19 mouse cellular contexts compared by ENCODE assay signal in genomic region chr1:153886024-153886633, GRCm38 (mm10). TPM values are rescaled to one million over a fixed set of nuclear protein-coding genes. Genes with fewer than 3 reads are reported as not detected.
A peak's percentile ranks its signal among the peaks of the same experiment; 100 is the strongest.
DNase-seq lines count a peak whose midpoint lies in the region; ATAC-seq lines count a peak whose summit lies in the region.
"Had no signal": no experiment of that assay in that cellular context is flagged by ENCODE, and none has a peak within 500 bp of the region (broad histone marks: within the 10 kb centered on the region; RNA-seq: fewer than 3 reads in every experiment).

No protein-coding gene starts in this region.

- H3K27ac ChIP-seq in hindbrain, embryonic 14.5 days = no peak overlapping the region
- H3K27ac ChIP-seq in hindbrain, embryonic 12.5 days = no peak overlapping the region
- H3K27ac ChIP-seq in neural tube, embryonic 14.5 days (ENCODE audit: low read depth, low read length) = no peak overlapping the region
- H3K27ac ChIP-seq in midbrain, embryonic 12.5 days (replicated peaks) = 0 out of 2 replicates have a peak overlapping the region, but pooled peaks have one; percentile 10
- H3K27ac ChIP-seq: layer of hippocampus, adult 2 months; left cerebral cortex, adult 2 months; neural tube, embryonic 12.5 days had no signal

- no peaks in the 10 kb centered on the region for H3K36me3 ChIP-seq in hindbrain, embryonic 14.5 days (replicated peaks; ENCODE audit: control insufficient read depth, insufficient read depth)
- no peaks in the 10 kb centered on the region for H3K36me3 ChIP-seq in hindbrain, embryonic 12.5 days
- no peaks in the 10 kb centered on the region for H3K36me3 ChIP-seq in neural tube, embryonic 14.5 days (ENCODE audit: control insufficient read depth, insufficient read depth, low read length)
- H3K36me3 ChIP-seq in midbrain, embryonic 12.5 days = no peaks in the 10 kb centered on the region
- H3K36me3 ChIP-seq: neural tube, embryonic 12.5 days had no signal

- no peak overlapping the region for H3K9ac ChIP-seq in hindbrain, embryonic 14.5 days
- H3K9ac ChIP-seq in hindbrain, embryonic 12.5 days = no peak overlapping the region
- 0 out of 2 replicates have a peak overlapping the region, but pooled peaks have one; percentile 2 for H3K9ac ChIP-seq in neural tube, embryonic 14.5 days (replicated peaks; ENCODE audit: low read depth, low read length)
- H3K9ac ChIP-seq in midbrain, embryonic 12.5 days (replicated peaks) = no peak overlapping the region
- H3K9ac ChIP-seq: neural tube, embryonic 12.5 days had no signal

- no peaks in the 10 kb centered on the region for H3K4me1 ChIP-seq in hindbrain, embryonic 14.5 days (replicated peaks; ENCODE audit: control insufficient read depth, insufficient read depth, low read length)
- H3K4me1 ChIP-seq in hindbrain, embryonic 12.5 days = 0 out of 2 replicates have a peak, but pooled peaks cover 4% of the 10 kb centered on the region
- H3K4me1 ChIP-seq in neural tube, embryonic 14.5 days (ENCODE audit: control insufficient read depth, insufficient read depth, low read length) = no peaks in the 10 kb centered on the region
- 0 out of 2 replicates have a peak, but pooled peaks cover 3% of the 10 kb centered on the region for H3K4me1 ChIP-seq in midbrain, embryonic 12.5 days
- H3K4me1 ChIP-seq: neural tube, embryonic 12.5 days had no signal

- 38% methylated on average over 17 of the region's 17 CpGs for WGBS in hindbrain, embryonic 14.5 days
- 38% methylated on average over 17 of the region's 17 CpGs for WGBS in hindbrain, embryonic 12.5 days
- WGBS in neural tube, embryonic 14.5 days = 43% methylated on average over 17 of the region's 17 CpGs
- 34% methylated on average over 17 of the region's 17 CpGs for WGBS in midbrain, embryonic 12.5 days

- H3K4me2 ChIP-seq in hindbrain, embryonic 14.5 days (replicated peaks) = no peak overlapping the region; the same call in 1 of the 2 replicates
- no peak overlapping the region for H3K4me2 ChIP-seq in hindbrain, embryonic 12.5 days (replicated peaks)
- no peak overlapping the region for H3K4me2 ChIP-seq in neural tube, embryonic 14.5 days (ENCODE audit: low read depth, low read length)
- H3K4me2 ChIP-seq in midbrain, embryonic 12.5 days (replicated peaks) = no peak overlapping the region
- H3K4me2 ChIP-seq: liver, embryonic 11.5 days; neural tube, embryonic 12.5 days had no signal

- H3K27me3 ChIP-seq in hindbrain, embryonic 14.5 days (ENCODE audit: control insufficient read depth, insufficient read depth, low read length) = no peaks in the 10 kb centered on the region
- H3K27me3 ChIP-seq in hindbrain, embryonic 12.5 days = no peaks in the 10 kb centered on the region
- no peaks in the 10 kb centered on the region for H3K27me3 ChIP-seq in neural tube, embryonic 14.5 days (ENCODE audit: control insufficient read depth, insufficient read depth, low read length)
- no peaks in the 10 kb centered on the region for H3K27me3 ChIP-seq in midbrain, embryonic 12.5 days
- H3K27me3 ChIP-seq: neural tube, embryonic 12.5 days had no signal

- peak; percentile 43; the same call in 1 of the 2 replicates for ATAC-seq in hindbrain, embryonic 14.5 days (ENCODE audit: low FRiP score)
- ATAC-seq in hindbrain, embryonic 12.5 days (ENCODE audit: low FRiP score) = no peak
- ATAC-seq in neural tube, embryonic 14.5 days (ENCODE audit: low read depth) = peak; percentile 44; the same call in 1 of the 2 replicates
- peak; percentile 52; the same call in 1 of the 2 replicates for ATAC-seq in midbrain, embryonic 12.5 days (ENCODE audit: low FRiP score, low read depth)
- ATAC-seq: CD4-positive, CD25-positive, alpha-beta regulatory T cell, adult 4 months; intestine, postnatal 0 days; lung, postnatal 0 days had no signal

- H3K9me3 ChIP-seq in hindbrain, embryonic 14.5 days (ENCODE audit: control insufficient read depth, low read length) = no peaks in the 10 kb centered on the region
- no peaks in the 10 kb centered on the region for H3K9me3 ChIP-seq in hindbrain, embryonic 12.5 days (replicated peaks)
- H3K9me3 ChIP-seq in neural tube, embryonic 14.5 days (ENCODE audit: control insufficient read depth, low read length) = no peaks in the 10 kb centered on the region
- H3K9me3 ChIP-seq in midbrain, embryonic 12.5 days = no peaks in the 10 kb centered on the region
- H3K9me3 ChIP-seq: neural tube, embryonic 12.5 days had no signal

- no peak overlapping the region for H3K4me3 ChIP-seq in hindbrain, embryonic 14.5 days (replicated peaks; ENCODE audit: low read length)
- no peak overlapping the region for H3K4me3 ChIP-seq in hindbrain, embryonic 12.5 days
- no peak overlapping the region for H3K4me3 ChIP-seq in neural tube, embryonic 14.5 days (ENCODE audit: low read depth, low read length)
- no peak overlapping the region for H3K4me3 ChIP-seq in midbrain, embryonic 12.5 days
- H3K4me3 ChIP-seq: layer of hippocampus, adult 2 months; left cerebral cortex, adult 2 months; neural tube, embryonic 12.5 days had no signal

- DNase-seq in hindbrain, embryonic 14.5 days (ENCODE audit: low spot score) = no peak
- no peak for DNase-seq in neural tube, embryonic 10.5 days (ENCODE audit: extremely low spot score, low spot score)
- no peak for DNase-seq in ovary, adult 18-20 months (ENCODE audit: low spot score)
- DNase-seq in adrenal gland, adult 8-10 months = no peak
- DNase-seq: cerebellum, adult 11-12 months had no signal

RNA-seq across cellular contexts. Expression of gene Teddm1a, which starts 5.4 kb away (rescaled TPM):
- polyA plus RNA-seq in hindbrain, embryonic 14.5 days (2014; fragmentation: Nextera tagmentation; extraction: Ambion mirVana) = not detected in 2 replicates
- not detected in 2 replicates for polyA plus RNA-seq in hindbrain, embryonic 12.5 days (2016; fragmentation: Nextera tagmentation; extraction: Ambion mirVana)
- not detected in 2 replicates for polyA plus RNA-seq in neural tube, embryonic 14.5 days (2014; fragmentation: Nextera tagmentation; extraction: Ambion mirVana)
- not detected in 2 replicates for polyA plus RNA-seq in midbrain, embryonic 12.5 days (2016; fragmentation: Nextera tagmentation; extraction: Ambion mirVana)
- not detected for total RNA-seq in adrenal gland, adult 8-10 months (2022)
- total RNA-seq: granulocyte monocyte progenitor cell, adult 5-6 weeks; layer of hippocampus, adult 2 months; left cerebral cortex, adult 2 months; megakaryocyte-erythroid progenitor cell, adult 5-6 weeks had no signal
- polyA plus RNA-seq: cortical plate, adult 2 months; heart, postnatal 0 days; intestine, postnatal 0 days; liver, embryonic 11.5 days; lung, postnatal 0 days; neural tube, embryonic 12.5 days had no signal

RNA-seq across cellular contexts. Expression of gene Teddm1b, which starts 12.0 kb away (rescaled TPM):
- 0.25 and 0.51 TPM in 2 replicates for polyA plus RNA-seq in hindbrain, embryonic 14.5 days (2014; fragmentation: Nextera tagmentation; extraction: Ambion mirVana)
- 0.42 and 0.46 TPM in 2 replicates for polyA plus RNA-seq in hindbrain, embryonic 12.5 days (2016; fragmentation: Nextera tagmentation; extraction: Ambion mirVana)
- polyA plus RNA-seq in neural tube, embryonic 14.5 days (2014; fragmentation: Nextera tagmentation; extraction: Ambion mirVana) = 0.21 and 0.35 TPM in 2 replicates
- 1.8 and 2.7 TPM in 2 replicates for polyA plus RNA-seq in midbrain, embryonic 12.5 days (2016; fragmentation: Nextera tagmentation; extraction: Ambion mirVana)
- total RNA-seq in adrenal gland, adult 8-10 months (2022) = under 1 TPM in 1 of 4 experiments, not detected in 3; 0.14 TPM
- total RNA-seq: granulocyte monocyte progenitor cell, adult 5-6 weeks; layer of hippocampus, adult 2 months; megakaryocyte-erythroid progenitor cell, adult 5-6 weeks had no signal
- polyA plus RNA-seq: cortical plate, adult 2 months; intestine, postnatal 0 days had no signal

RNA-seq across cellular contexts. Expression of gene Glul, which starts 13.6 kb away (rescaled TPM):
- 199 and 206 TPM in 2 replicates for polyA plus RNA-seq in hindbrain, embryonic 14.5 days (2014; fragmentation: Nextera tagmentation; extraction: Ambion mirVana)
- polyA plus RNA-seq in hindbrain, embryonic 12.5 days (2016; fragmentation: Nextera tagmentation; extraction: Ambion mirVana) = 126 TPM in 2 replicates
- polyA plus RNA-seq in neural tube, embryonic 14.5 days (2014; fragmentation: Nextera tagmentation; extraction: Ambion mirVana) = 191 and 226 TPM in 2 replicates
- 110 and 119 TPM in 2 replicates for polyA plus RNA-seq in midbrain, embryonic 12.5 days (2016; fragmentation: Nextera tagmentation; extraction: Ambion mirVana)
- total RNA-seq in adrenal gland, adult 8-10 months (2022) = 1,000 to 10,000 TPM; 1,068 to 1,277 (median 1,158) TPM

RNA-seq across cellular contexts. Expression of gene Teddm2, which starts 13.9 kb away (rescaled TPM):
- 0.98 and 1.4 TPM in 2 replicates for polyA plus RNA-seq in hindbrain, embryonic 14.5 days (2014; fragmentation: Nextera tagmentation; extraction: Ambion mirVana)
- polyA plus RNA-seq in hindbrain, embryonic 12.5 days (2016; fragmentation: Nextera tagmentation; extraction: Ambion mirVana) = 0.66 and 0.77 TPM in 2 replicates
- 1.3 TPM in 2 replicates for polyA plus RNA-seq in neural tube, embryonic 14.5 days (2014; fragmentation: Nextera tagmentation; extraction: Ambion mirVana)
- polyA plus RNA-seq in midbrain, embryonic 12.5 days (2016; fragmentation: Nextera tagmentation; extraction: Ambion mirVana) = 0.65 and 0.86 TPM in 2 replicates
- total RNA-seq in adrenal gland, adult 8-10 months (2022) = 1 to 10 TPM in 1 of 4 experiments, under 1 TPM in 3; 0.24 to 1.1 (median 0.59) TPM
- total RNA-seq: granulocyte monocyte progenitor cell, adult 5-6 weeks; megakaryocyte-erythroid progenitor cell, adult 5-6 weeks had no signal

RNA-seq across cellular contexts. Expression of gene Rgsl1, which starts 42.2 kb away (rescaled TPM):
- polyA plus RNA-seq in hindbrain, embryonic 14.5 days (2014; fragmentation: Nextera tagmentation; extraction: Ambion mirVana) = 0.13 and 0.16 TPM in 2 replicates
- 0.12 and 0.27 TPM in 2 replicates for polyA plus RNA-seq in hindbrain, embryonic 12.5 days (2016; fragmentation: Nextera tagmentation; extraction: Ambion mirVana)
- polyA plus RNA-seq in neural tube, embryonic 14.5 days (2014; fragmentation: Nextera tagmentation; extraction: Ambion mirVana) = 0.19 and 0.55 TPM in 2 replicates
- not detected in 2 replicates for polyA plus RNA-seq in midbrain, embryonic 12.5 days (2016; fragmentation: Nextera tagmentation; extraction: Ambion mirVana)
- total RNA-seq in adrenal gland, adult 8-10 months (2022) = under 1 TPM in 3 of 4 experiments, not detected in 1; 0.10 to 0.65 (median 0.62) TPM
- total RNA-seq: granulocyte monocyte progenitor cell, adult 5-6 weeks; megakaryocyte-erythroid progenitor cell, adult 5-6 weeks had no signal
- polyA plus RNA-seq: heart, postnatal 0 days had no signal
